Mouse (Mus musculus): Measurements from ENCODE around the gene Fat1.

The Fat1 gene

GRCm38 (mm10) chr8:45068759-45069386 lies 133.6 kb downstream of the Fat1 start, which contains the start of gene Mtnr1a:
Gene Mtnr1a, plus strand, starts transcription at chr8:45069137.
- peak; percentile 97 to 99 for DNase-seq

DNA sequence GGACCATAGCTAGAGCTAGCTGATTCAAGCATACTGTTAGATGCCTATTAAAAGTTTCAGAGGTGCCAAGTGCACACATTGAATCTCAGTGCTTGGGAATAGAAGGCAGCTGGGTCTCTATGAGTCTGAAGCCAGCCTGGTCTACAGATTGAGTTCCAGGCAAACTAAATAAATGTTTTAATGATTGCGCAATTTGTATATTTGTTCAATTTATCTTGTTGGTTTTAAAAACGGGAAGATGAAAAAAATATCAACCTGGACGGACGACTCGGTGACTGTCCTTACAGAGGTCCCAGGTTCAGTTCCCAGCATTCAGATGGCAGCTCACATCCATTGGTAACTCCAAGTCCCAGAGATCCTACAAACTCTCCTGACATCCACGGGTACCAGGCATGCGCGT lies 135.7 kb downstream of the Fat1 start:
- no peak for DNase-seq

DNA sequence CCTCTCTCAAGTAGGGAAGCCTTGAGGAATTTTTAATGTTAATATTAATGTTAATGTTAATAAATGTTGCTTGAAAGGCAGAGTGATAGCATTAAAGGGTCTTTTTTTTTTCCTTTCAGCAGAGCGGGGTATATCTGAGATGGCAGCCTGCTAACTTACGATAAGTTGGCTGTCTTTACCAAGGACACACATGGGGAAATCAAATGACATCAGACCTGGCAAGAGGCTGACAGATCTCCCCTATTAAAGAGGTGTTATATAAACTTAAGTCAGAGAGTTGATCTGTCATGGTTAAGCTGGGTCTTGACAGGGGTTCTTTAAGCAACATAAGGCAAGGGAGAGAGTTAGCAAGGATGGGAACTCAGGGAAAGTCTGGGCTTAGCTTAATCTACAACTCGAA lies 145.6 kb downstream of the Fat1 start:
- no peak for DNase-seq

DNA sequence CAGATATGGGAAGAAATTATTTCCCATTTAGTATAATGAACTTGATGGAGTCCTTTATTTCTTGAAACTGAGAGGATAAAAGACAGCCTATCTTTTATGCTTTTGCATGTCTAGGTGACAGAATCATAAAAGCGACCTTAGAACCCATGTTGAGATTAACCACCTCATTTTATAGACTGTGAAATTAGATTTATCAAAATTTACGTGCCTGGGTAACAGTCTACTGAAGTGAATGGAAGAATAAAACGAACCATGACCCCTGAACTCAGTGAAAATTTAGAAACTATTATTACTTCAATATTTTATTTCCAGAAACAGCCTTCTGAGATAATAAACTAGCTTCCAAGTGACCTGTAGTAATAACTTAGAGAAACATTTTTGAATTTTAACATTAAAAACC lies 158.4 kb downstream of the Fat1 start:
- DNase-seq = no peak
